Mouse (Mus musculus) c-Kit-positive CD71-positive TER-119-positive erythroid progenitor cells, embryonic 14.5 days (primary cell): ENCODE measurements around the gene Ifi47.

Experiments
- DNase-seq: peaks from one replicate; pipeline ENCODE4 v3.0.0-alpha.2; 2013; ENCODE audit warnings: low spot score

Gene Ifi47

DNA sequence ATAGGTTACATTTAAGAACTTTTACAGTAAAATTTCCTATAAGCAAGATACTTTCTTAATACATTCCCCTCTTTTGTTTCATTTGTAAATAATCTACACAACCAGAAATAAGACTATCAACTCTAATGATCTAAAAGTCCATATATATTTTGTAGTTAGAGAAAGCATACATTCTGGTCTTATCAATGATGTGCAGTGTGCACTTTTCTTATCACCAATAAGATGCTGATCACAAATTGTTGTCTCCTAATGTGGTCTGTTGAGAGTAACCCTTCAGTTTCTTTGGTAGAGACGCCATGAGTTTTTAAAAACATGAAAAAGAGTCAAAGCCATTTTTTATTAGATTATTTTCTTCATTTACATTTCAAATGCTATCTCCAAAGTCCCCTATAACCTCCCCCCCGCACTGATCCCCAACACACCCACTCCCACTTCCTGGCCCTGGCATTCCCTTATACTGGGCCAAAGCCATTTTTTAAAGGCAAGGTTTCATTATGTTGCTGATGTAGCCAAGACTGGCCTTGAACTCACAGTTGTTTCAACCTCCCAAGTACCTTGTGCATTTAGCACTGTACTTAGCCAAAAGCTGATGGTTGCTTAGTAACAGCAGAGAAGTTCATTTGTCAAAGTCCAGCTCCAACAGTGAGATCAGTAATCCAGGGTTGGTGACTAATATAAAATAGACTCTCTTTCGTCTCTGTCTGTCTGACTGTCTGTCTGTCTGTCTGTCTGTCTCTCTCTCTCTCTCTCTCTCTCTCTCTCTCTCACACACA is 13.5 kb downstream of the Ifi47 start:
- no peak for DNase-seq

GRCm38 (mm10) chr11:49090551-49090950 is 14.2 kb downstream of the Ifi47 start:
- no peak for DNase-seq

DNA sequence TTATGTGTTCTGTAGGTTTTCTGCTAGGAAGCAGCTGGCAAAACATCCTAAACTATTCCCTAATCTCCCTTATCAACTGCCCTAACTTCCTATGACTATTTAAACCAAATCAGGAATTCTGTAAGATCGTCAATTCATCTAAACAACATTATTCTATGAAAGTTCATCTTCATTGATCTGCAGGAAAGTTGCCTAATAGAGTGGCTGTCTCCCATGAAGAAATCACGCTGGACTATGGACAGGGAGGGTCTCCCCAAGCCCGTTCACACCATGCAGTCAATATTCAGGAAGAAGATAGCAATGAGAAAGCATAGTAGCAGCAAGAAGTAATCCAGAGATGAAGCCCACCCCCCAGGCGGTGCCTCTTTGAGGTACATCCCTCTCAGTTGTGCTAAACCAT is 14.8 kb downstream of the Ifi47 start:
- DNase-seq: no peak

DNA sequence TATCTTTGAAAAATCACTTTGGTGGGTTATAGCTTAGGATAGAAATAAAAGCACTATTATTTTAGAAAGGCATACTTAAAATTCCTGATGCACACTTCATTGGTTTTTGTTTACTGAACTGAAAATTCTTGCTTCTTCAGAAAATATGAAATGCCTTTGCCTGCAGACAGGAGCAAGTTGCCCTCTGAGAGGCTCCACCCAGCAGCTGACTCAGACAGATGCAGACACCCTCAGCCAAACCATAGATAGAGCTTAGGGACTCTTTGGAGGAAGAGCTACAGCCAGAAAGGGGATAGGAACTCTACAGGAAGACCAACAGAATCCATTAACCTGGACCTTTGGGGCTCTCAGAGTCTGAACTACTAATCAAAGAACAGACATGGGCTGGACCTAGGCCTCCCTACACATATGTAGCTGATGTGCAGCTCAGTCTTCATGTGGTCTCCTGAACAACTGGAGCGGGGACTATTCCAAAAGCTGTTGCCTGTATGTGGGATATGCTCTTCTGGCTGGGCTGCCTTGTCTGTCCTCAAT is 15.7 kb downstream of the Ifi47 start:
- DNase-seq: no peak

DNA sequence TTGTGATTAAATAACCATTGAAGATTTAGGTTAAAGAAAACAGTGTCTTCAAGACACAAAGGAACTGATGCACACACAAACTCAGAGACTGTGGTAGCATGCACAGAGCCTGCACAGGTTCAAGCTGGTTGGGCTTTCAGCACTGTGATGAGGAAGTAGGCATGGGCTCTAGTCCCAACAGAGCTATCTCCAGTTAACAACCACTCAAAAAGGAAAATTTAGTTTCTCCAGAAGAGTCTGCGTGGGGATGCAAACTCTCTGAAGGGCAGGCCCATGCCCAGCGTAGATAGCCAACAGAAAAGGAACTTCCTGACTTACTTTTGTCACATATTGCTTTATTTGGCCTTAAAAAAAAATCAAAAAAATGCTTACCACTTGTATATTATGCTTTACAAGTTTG is 16.4 kb downstream of the Ifi47 start:
- DNase-seq: no peak

- DNase-seq: no peak
These were observed 17.7 kb downstream of the Ifi47 start for GRCm38 (mm10) chr11:49093861-49094660.

DNA sequence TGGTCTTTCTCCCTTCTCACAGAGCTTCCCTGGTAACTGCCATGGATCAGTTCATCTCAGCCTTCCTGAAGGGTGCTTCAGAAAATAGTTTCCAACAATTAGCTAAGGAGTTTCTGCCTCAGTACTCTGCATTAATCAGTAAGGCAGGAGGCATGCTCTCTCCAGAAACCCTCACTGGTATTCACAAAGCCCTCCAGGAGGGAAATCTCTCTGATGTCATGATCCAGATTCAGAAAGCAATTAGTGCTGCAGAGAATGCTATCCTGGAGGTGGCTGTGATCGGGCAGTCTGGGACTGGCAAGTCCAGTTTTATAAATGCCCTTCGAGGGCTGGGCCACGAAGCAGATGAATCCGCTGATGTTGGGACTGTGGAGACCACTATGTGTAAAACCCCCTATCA is 19.0 kb downstream of the Ifi47 start:
- no peak for DNase-seq

- no peak for DNase-seq
These were observed 24.0 kb downstream of the Ifi47 start for GRCm38 (mm10) chr11:49100409-49100808.

- no peak for DNase-seq
These were observed 25.1 kb downstream of the Ifi47 start for GRCm38 (mm10) chr11:49101500-49101899.

DNA sequence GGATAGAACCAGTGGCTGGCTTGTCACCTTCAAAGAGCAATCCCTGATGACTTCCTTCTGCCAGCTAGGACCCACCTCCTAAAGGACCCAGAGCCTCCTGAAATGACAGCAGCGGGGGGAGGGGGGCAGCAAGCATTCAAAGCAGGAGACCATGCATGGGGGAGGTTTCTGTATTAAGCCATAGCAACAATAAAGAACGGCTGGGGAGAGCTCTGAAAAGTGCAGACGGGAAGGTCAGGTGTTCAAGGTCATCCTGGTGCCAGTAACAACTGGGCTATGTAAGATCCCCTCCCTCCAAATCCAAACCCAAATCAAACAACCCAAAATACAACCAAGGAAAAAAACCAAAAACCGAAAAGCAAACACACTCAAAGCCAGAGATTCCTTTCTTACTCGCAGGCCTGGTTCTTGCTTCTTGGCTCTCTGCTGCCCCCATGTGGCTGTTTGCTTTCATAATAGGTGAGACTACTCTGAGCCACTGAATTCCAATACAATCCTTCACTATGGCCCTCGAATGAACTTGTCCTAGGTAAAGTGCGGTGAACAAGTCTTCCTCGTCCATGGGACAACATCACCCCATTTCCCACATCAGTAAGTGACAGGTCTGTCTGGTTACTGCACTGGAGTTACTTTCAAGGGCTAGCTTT is 26.8 kb downstream of the Ifi47 start:
- peak; percentile 89 for DNase-seq

DNA sequence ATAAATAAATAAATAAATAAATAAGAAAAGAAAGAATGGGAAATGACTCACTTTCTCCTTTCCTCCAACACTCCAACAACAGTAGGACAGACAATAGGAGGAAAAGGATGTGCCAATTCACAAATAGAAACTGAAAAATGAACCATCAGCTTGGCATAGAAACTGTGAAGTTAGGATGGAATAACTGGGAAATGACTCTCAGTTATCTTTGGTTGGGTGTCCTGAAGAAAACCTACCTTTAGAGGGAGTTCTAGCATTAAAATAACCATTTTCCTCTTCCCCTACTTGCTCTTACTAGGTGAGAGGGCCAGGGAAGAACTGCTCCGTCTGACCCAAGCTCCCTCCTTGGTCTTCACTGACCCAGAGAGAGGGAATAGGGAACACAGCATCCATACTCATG is 29.4 kb downstream of the Ifi47 start:
- no peak for DNase-seq

DNA sequence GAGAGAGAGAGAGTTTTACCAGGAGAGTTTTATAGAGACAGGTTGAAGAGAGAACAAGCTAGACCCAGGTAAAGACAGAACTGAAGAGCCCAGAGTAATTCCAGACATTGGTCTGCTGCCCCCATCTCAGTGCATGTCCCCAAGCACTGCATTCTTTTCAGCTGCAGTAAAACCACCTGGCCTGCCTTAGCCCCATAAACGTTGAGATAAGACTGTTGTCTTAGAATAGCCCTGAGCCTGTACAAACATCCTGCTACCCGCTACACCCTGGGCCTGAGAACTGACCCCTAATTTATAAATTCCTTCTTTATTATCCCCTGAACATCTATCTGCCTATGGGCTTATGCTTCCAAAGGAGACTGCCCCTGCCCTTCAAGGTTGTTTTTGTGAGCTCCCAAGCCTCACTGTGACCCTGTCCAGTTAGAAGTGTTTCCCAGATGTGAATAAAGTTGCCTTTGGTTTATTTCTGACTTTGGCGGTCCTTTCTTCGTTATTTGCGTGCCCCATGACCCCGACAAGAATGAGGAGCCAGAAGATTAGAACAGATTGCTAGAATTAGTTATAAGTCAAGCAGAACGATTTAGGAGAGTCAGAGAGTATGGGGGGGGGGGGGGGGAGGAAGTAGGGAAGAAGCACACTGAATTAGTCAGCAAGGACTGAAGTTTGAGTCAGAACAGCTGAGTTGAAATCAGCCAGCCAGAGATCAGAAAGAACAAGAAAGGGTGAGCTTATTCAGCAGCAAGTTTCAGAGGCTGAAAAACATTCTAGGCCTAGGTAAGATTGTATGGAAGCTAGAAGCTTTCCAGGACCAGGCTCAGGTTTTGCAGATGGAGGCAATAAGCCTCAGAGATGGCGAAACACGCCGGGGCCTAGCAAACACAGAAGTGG is 31.5 kb downstream of the Ifi47 start:
- no peak for DNase-seq

DNA sequence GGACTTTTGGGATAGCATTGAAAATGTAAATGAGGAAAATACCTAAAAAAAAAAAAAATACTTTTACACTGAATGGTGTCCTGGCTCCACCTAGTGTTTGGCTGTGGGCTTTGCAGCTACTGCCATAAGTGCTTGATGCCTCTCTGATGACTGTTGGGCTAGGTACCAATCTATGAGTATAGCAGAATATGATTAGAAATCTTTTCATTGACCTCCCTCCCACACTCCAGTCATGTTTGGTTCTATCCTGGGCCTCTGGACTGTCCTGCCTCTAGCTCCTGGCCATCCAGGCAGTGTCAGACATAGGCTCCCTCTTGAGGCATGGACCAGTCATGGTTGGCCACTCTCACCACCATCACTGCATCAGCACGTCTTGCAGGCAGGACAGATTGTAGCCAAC is 32.4 kb downstream of the Ifi47 start:
- DNase-seq: no peak

DNA sequence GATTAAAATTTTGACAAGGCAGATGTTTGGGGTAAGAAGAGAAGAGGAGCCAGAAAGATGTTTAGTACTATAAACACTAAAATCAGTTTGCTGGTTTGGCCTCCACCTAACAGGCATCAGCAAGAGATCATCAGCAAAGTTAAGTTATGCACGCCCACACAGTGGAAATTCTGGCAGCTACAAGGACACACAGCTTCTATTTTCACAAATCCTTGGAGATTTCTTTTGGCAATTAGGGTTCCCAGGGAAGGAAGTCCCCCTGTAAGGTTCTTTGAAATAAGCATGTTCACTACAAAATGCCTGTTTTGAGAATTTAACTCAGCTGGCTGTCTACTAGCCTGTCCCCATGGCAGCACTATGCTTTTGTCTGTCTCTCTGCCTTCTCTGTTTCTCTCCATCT is 34.6 kb downstream of the Ifi47 start:
- DNase-seq: no peak

DNA sequence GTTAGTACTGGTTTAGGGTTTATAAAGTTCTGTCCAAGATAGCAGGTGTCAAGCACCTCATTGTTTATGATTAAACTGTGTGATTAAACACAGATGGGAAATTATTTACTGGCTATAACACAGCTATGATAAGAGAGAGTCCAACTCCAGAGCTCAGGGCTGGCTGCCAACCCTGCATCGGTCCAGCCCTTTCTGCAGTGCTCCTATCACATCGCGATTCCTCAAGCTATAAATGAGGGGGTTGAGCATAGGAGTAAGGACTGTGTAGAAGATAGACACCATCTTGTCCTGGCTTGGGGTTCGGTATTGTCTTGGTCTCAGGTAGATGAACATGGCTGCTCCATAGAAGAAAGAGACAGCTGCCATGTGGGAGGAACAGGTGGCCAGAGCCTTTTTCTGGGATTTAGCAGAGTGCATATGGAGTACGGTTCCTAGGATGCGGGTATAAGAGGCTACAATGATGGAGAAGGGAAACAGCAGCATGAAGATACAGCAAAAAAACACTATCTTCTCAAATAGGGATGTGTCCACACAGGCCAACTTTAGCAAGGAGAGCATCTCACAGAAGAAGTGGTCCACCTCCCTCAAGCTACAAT is 36.3 kb downstream of the Ifi47 start:
- DNase-seq: no peak

GRCm38 (mm10) chr11:49114158-49114557 is 37.8 kb downstream of the Ifi47 start:
- no peak for DNase-seq

GRCm38 (mm10) chr11:49114774-49115173 is 38.4 kb downstream of the Ifi47 start, which contains the start of gene Olfr1396:
Gene Olfr1396 (minus strand): TSS chr11:49114874.
- DNase-seq: no peak

- DNase-seq: no peak
These were observed 43.2 kb downstream of the Ifi47 start for GRCm38 (mm10) chr11:49119635-49120034.

GRCm38 (mm10) chr11:49124169-49124568 is 47.8 kb downstream of the Ifi47 start:
- peak; percentile 33 for DNase-seq

DNA sequence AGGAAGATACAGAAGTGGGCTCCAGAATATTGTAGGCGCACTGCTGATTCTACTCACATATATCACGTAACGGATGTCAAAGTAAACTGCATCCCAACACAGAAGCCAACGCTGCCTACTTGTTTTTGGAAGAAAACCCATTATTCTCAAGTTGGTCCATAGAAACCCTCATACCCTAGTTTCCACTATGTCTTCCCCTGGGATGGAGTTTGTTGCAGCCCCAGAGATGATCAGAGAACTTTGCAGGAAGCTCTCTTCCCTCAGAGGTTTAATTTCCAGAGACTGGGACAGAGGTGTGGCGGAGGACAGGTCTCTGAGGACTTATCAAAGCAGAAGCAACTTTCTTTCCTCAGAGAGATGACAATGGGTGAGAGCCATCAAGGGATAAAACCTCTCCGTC is 65.6 kb downstream of the Ifi47 start, which contains the start of gene Olfr1395:
TSS of gene Olfr1395 (plus strand) at position 301 of the 400 bp plus-strand sequence.
- no peak for DNase-seq
